13 mouse cellular contexts compared by ENCODE assay signal in the genomic region with DNA sequence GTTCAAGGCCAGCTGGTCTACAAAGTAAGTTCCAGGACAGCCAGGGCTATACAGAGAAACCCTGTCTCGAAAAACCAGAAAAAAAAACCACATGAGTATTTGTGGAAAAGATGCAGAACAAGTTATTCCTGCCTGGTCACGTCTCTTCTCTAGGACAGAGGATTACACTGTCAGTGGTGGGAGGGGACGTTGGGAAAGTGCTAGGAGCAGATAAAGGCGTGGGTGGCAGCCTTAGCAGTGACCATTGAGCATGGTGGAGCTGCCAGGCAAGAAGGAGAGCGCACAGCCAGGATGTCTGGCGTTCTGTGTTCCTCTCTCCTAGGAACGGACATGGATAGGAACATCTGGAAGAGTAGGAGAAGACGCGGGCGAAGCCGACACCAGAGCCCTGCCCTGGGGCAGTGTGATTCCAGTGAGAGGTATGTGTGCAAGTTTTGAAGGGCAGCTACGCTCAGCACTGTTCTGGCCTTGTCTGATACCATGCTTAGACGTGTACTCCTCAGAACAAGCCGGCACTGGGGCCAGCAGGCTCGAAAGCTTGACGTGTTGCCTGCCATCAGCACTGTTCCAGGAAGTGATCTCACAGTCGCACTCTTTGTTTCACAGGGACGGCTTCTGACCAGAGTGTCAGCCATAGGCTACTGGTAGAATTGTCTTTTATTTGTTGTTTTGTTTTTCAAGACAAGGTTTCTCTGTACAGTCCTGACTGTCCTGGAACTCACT. TPM values are rescaled to one million over a fixed set of nuclear protein-coding genes. Genes with fewer than 3 reads are reported as not detected.
DNase-seq lines count a peak whose midpoint lies in the region; ATAC-seq and TF ChIP-seq lines count a peak whose summit lies in the region.
"Had no signal": no experiment of that assay in that cellular context is flagged by ENCODE, and none has a peak within 500 bp of the region (broad histone marks: within the 10 kb centered on the region; RNA-seq: fewer than 3 reads in every experiment).

No protein-coding gene starts in this region.

- peaks cover 46% of the 10 kb centered on the region for H3K4me1 ChIP-seq in heart, embryonic 13.5 days
- H3K4me1 ChIP-seq in ES-Bruce4 (ENCODE audit: control insufficient read depth, insufficient read depth, low read length): peaks cover 9% of the 10 kb centered on the region
- H3K4me1 ChIP-seq in embryonic facial prominence, embryonic 12.5 days: peaks cover 11% of the 10 kb centered on the region
- H3K4me1 ChIP-seq in liver, embryonic 14.5 days (replicated peaks; ENCODE audit: control insufficient read depth in 2 of 2, insufficient read depth in 2 of 2, low read length in 1 of 2): peaks cover 0 to 11% of the 10 kb centered on the region in 2 experiments; a peak in 2 of 4 replicates
- peaks cover 23% of the 10 kb centered on the region for H3K4me1 ChIP-seq in neural tube, embryonic 15.5 days

- no peak for DNase-seq in heart, postnatal 25 days (ENCODE audit: low spot score)
- no peak for DNase-seq in liver, embryonic 14.5 days (ENCODE audit: low read depth in 3 of 3, low spot score in 3 of 3)
- DNase-seq in layer of hippocampus, adult 9-11 months: no peak
- DNase-seq in cerebellum, postnatal 25 days: no peak
- DNase-seq: cerebellum, postnatal 36 days; midbrain, embryonic 14.5 days; thymus, postnatal 25 days had no signal

- TF ChIP-seq EP300 in ES-Bruce4 (IDR thresholded peaks at IDR 0.05; ENCODE audit: insufficient read depth, low read depth, low read length): no peak
- 0 out of 2 replicates have a peak, but pooled peaks have one; percentile 16 for TF ChIP-seq EP300 in liver, embryonic 14.5 days (IDR thresholded peaks at IDR 0.05; ENCODE audit: low read depth)

- no peak overlapping the region for H3K4me3 ChIP-seq in heart, embryonic 13.5 days
- H3K4me3 ChIP-seq in ES-Bruce4 (ENCODE audit: low read depth, low read length): peak overlapping the region; percentile 19
- H3K4me3 ChIP-seq in embryonic facial prominence, embryonic 12.5 days: no peak overlapping the region
- H3K4me3 ChIP-seq in liver, embryonic 14.5 days (ENCODE audit: insufficient read depth in 1 of 2, low read depth in 2 of 2, low read length in 2 of 2): no peak overlapping the region
- H3K4me3 ChIP-seq in neural tube, embryonic 15.5 days (replicated peaks): no peak overlapping the region
- H3K4me3 ChIP-seq: forebrain, embryonic 13.5 days; neural tube, embryonic 13.5 days had no signal

- no peak for ATAC-seq in heart, embryonic 13.5 days (ENCODE audit: extremely low read depth, insufficient number of reproducible peaks, low FRiP score, low TSS enrichment)
- no peak for ATAC-seq in embryonic facial prominence, embryonic 12.5 days (ENCODE audit: insufficient number of reproducible peaks, insufficient read depth, low FRiP score, low TSS enrichment)
- peak; percentile 37; the same call in 1 of the 2 replicates for ATAC-seq in liver, embryonic 14.5 days (ENCODE audit: insufficient read depth)
- ATAC-seq in neural tube, embryonic 15.5 days (ENCODE audit: low FRiP score): no peak
- ATAC-seq: forebrain, embryonic 13.5 days had no signal

- H3K9me3 ChIP-seq in heart, embryonic 13.5 days: no peaks in the 10 kb centered on the region
- H3K9me3 ChIP-seq in ES-Bruce4 (replicated peaks; ENCODE audit: control insufficient read depth, insufficient read depth, low read length, poor library complexity, severe bottlenecking): no peaks in the 10 kb centered on the region
- H3K9me3 ChIP-seq in embryonic facial prominence, embryonic 12.5 days: no peaks in the 10 kb centered on the region
- no peaks in the 10 kb centered on the region for H3K9me3 ChIP-seq in liver, embryonic 14.5 days (ENCODE audit: control insufficient read depth, low read length)
- H3K9me3 ChIP-seq in neural tube, embryonic 15.5 days (replicated peaks): no peaks in the 10 kb centered on the region
- H3K9me3 ChIP-seq: forebrain, embryonic 13.5 days; neural tube, embryonic 13.5 days had no signal

- 60% methylated on average over 18 of the region's 18 CpGs for WGBS in heart, embryonic 13.5 days
- 55% methylated on average over 18 of the region's 18 CpGs for WGBS in embryonic facial prominence, embryonic 12.5 days
- 59% methylated on average over 18 of the region's 18 CpGs for WGBS in liver, embryonic 14.5 days (ENCODE audit: insufficient replicate concordance)
- 87% methylated on average over 18 of the region's 18 CpGs for WGBS in neural tube, embryonic 15.5 days

- TF ChIP-seq POLR2A in ES-Bruce4 (IDR thresholded peaks at IDR 0.05; ENCODE audit: insufficient read depth, low read length): no peak

- no peaks in the 10 kb centered on the region for H3K27me3 ChIP-seq in heart, embryonic 13.5 days (replicated peaks)
- no peaks in the 10 kb centered on the region for H3K27me3 ChIP-seq in ES-Bruce4 (ENCODE audit: control insufficient read depth, insufficient read depth, low read length, poor library complexity, severe bottlenecking)
- H3K27me3 ChIP-seq in embryonic facial prominence, embryonic 12.5 days: no peaks in the 10 kb centered on the region
- H3K27me3 ChIP-seq in liver, embryonic 14.5 days (ENCODE audit: control insufficient read depth, insufficient read depth, low read length): no peaks in the 10 kb centered on the region
- no peaks in the 10 kb centered on the region for H3K27me3 ChIP-seq in neural tube, embryonic 15.5 days (replicated peaks)
- H3K27me3 ChIP-seq: forebrain, embryonic 13.5 days; neural tube, embryonic 13.5 days had no signal

- intact Hi-C loops in heart, postnatal 25 days (cut with DNase I): no loop called here

- 0 out of 2 replicates have a peak overlapping the region, but pooled peaks have one; percentile 33 for H3K27ac ChIP-seq in heart, embryonic 13.5 days (replicated peaks)
- peak overlapping the region; percentile 28 for H3K27ac ChIP-seq in ES-Bruce4 (ENCODE audit: insufficient read depth, low read length)
- peak overlapping the region; percentile 26; the same call in 1 of the 2 replicates for H3K27ac ChIP-seq in embryonic facial prominence, embryonic 12.5 days
- no peak overlapping the region for H3K27ac ChIP-seq in liver, embryonic 14.5 days
- no peak overlapping the region for H3K27ac ChIP-seq in neural tube, embryonic 15.5 days (replicated peaks)
- H3K27ac ChIP-seq: forebrain, embryonic 13.5 days; neural tube, embryonic 13.5 days had no signal

- H3K36me3 ChIP-seq in heart, embryonic 13.5 days: peaks cover 20% of the 10 kb centered on the region
- H3K36me3 ChIP-seq in ES-Bruce4 (ENCODE audit: control insufficient read depth, insufficient read depth, low read length, poor library complexity, severe bottlenecking): peaks cover 7% of the 10 kb centered on the region
- peaks cover 14% of the 10 kb centered on the region for H3K36me3 ChIP-seq in embryonic facial prominence, embryonic 12.5 days
- no peaks in the 10 kb centered on the region for H3K36me3 ChIP-seq in liver, embryonic 14.5 days (replicated peaks; ENCODE audit: control insufficient read depth, insufficient read depth, low read depth)
- H3K36me3 ChIP-seq in neural tube, embryonic 15.5 days: peaks cover 12% of the 10 kb centered on the region; the same call in 1 of the 2 replicates

- no peak for TF ChIP-seq CTCF in ES-Bruce4 (IDR thresholded peaks at IDR 0.05; ENCODE audit: low read depth, low read length)
- no peak for TF ChIP-seq CTCF in liver, embryonic 14.5 days (IDR thresholded peaks at IDR 0.05; ENCODE audit: low read depth)

- H3K9ac ChIP-seq in heart, embryonic 13.5 days: peak overlapping the region; percentile 33; the same call in 1 of the 2 replicates
- no peak overlapping the region for H3K9ac ChIP-seq in ES-Bruce4 (ENCODE audit: low read depth, poor library complexity, severe bottlenecking)
- no peak overlapping the region for H3K9ac ChIP-seq in embryonic facial prominence, embryonic 12.5 days
- H3K9ac ChIP-seq in liver, embryonic 14.5 days (replicated peaks): no peak overlapping the region
- H3K9ac ChIP-seq in neural tube, embryonic 15.5 days (replicated peaks): no peak overlapping the region
- H3K9ac ChIP-seq: forebrain, embryonic 13.5 days; neural tube, embryonic 13.5 days had no signal

- H3K4me2 ChIP-seq in heart, embryonic 13.5 days: no peak overlapping the region
- no peak overlapping the region for H3K4me2 ChIP-seq in embryonic facial prominence, embryonic 12.5 days (replicated peaks)
- no peak overlapping the region for H3K4me2 ChIP-seq in liver, embryonic 14.5 days (ENCODE audit: low read depth)
- no peak overlapping the region for H3K4me2 ChIP-seq in neural tube, embryonic 15.5 days
- H3K4me2 ChIP-seq: forebrain, embryonic 13.5 days; neural tube, embryonic 13.5 days had no signal

RNA-seq across cellular contexts. Expression of gene Dcaf4, which starts 5.7 kb away (rescaled TPM):
- 23.3 TPM in 2 replicates for polyA plus RNA-seq in heart, embryonic 13.5 days (2015; fragmentation: Nextera tagmentation; extraction: Ambion mirVana)
- 10 to 100 TPM; 14.1 to 15.2 TPM for total RNA-seq in heart, postnatal 25 days (2021)
- 125 and 134 TPM in 2 replicates for polyA plus RNA-seq in ES-Bruce4 (2011; ENCODE audit: insufficient read depth, insufficient read length, low read depth, missing spikeins)
- polyA plus RNA-seq in embryonic facial prominence, embryonic 12.5 days (2016; fragmentation: Nextera tagmentation; extraction: Ambion mirVana): 33.4 and 35.8 TPM in 2 replicates
- polyA plus RNA-seq in liver, embryonic 14.5 days (2012; rRNA removed): 9.4 and 9.5 TPM in 2 replicates
- 9.8 and 12.6 TPM in 2 replicates for polyA plus RNA-seq in liver, embryonic 14.5 days (2014; fragmentation: Nextera tagmentation; extraction: Ambion mirVana)
- 45.8 and 46.1 TPM in 2 replicates for polyA plus RNA-seq in neural tube, embryonic 15.5 days (2015; fragmentation: Nextera tagmentation; extraction: Ambion mirVana)

RNA-seq across cellular contexts. Expression of gene Dpf3, which starts 38.5 kb away (rescaled TPM):
- 18.8 and 23.1 TPM in 2 replicates for polyA plus RNA-seq in heart, embryonic 13.5 days (2015; fragmentation: Nextera tagmentation; extraction: Ambion mirVana)
- total RNA-seq in heart, postnatal 25 days (2021): 10 to 100 TPM; 17.4 to 21.3 TPM
- polyA plus RNA-seq in ES-Bruce4 (2011; ENCODE audit: insufficient read depth, insufficient read length, low read depth, missing spikeins): 0.81 TPM in 1 of 2 replicates, not detected in the other
- 4.2 and 5.0 TPM in 2 replicates for polyA plus RNA-seq in embryonic facial prominence, embryonic 12.5 days (2016; fragmentation: Nextera tagmentation; extraction: Ambion mirVana)
- 2.2 and 3.7 TPM in 2 replicates for polyA plus RNA-seq in liver, embryonic 14.5 days (2012; rRNA removed)
- polyA plus RNA-seq in liver, embryonic 14.5 days (2014; fragmentation: Nextera tagmentation; extraction: Ambion mirVana): 4.1 and 4.8 TPM in 2 replicates
- polyA plus RNA-seq in neural tube, embryonic 15.5 days (2015; fragmentation: Nextera tagmentation; extraction: Ambion mirVana): 14.0 and 15.5 TPM in 2 replicates

Comparison
In these comparisons a context has a peak if more than half of its experiments do, and no peak if none do; other contexts are left out.
1. H3K27ac ChIP-seq: peak in heart, embryonic 13.5 days (single experiment), ES-Bruce4 (single experiment) and embryonic facial prominence, embryonic 12.5 days (single experiment); none in liver, embryonic 14.5 days (single experiment) and neural tube, embryonic 15.5 days (single experiment).